Mouse (Mus musculus): ENCODE results near the gene Gpc6.
A peak's percentile ranks its signal among the peaks of the same experiment; 100 is the strongest.

Gpc6 gene

DNA sequence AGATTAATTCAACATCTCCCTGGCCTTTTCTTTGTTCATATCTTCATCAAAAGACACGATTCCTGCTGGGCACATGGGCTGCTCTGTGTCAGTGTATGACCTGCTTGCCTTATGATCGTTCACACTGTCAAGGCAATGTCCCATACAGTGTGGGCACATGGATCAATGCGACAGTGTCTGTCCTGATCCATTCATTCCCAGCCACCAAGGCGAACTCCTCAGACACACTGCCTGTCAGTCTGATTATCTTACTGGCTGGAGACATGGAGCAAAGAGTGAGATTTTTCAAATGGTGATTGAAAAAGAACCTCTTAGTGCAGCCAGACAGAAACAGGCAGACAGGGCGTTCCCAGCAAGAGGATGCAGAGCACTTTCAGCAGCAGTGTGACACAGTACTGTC lies 143.1 kb downstream of the Gpc6 start:
- DNase-seq = no peak

DNA sequence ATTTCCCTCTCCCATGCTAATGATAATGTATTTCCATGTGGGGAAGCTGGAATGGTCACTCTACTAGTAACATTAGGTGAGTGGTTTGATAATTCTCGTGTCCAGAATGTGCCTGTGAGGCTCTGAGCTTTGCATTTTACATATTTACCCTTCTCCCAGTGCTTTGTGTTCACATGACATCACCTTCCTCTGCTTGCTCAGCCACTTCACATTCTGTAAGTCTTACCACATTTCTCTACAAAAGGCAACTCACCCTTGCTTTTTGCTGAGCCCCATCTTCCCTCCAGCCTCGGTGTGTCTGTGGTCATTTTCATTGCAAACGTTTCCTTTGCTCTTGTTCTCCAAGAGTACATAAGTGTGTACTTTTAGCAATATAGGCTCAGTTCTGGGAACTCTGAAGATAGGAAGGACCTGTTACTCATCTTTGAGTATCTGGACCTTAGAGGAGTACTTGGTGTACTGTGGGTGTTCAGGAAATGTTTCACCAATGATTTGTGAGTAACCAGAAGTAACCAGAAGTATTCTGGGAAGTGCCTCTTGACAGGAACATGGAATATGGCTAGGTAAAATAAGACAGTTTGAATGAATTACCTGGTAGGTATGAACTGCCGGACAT lies 145.5 kb downstream of the Gpc6 start:
- no peak for DNase-seq

DNA sequence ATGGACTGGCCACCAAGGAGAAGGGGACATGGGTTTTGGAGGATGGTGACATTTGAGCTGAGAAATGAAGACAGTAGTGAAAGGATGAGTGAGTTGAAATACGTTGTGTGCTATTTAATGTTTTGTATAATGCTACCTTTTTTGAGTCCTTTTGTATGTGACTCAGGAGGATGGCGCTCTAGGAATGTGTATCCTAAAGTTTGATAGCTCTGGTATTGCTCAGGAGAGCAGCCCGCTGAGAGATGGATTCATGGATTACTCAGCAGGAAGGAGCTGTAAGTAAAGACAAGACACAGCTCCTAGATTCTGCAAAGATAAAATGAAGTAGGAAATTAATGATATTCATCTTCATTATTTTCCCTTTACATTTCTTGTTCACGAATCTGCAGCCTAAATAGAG lies 168.5 kb downstream of the Gpc6 start:
- no peak for DNase-seq

DNA sequence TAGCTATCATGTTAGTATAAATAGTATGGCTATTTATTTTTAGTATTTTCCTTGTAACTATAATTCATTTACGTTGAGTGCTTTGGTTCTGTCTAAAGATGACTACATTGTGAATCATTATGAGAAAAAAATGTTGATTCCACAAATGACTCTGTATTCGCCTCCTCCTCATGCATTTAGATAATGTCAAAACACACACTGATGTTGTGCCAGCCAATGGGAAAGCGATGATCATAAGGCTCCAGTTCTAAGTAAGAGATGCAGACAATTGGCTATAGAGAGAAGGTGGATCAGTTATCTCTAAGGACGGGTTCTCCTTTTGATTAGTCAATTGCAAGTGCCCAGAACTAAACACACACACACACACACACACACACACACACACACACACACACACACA lies 181.8 kb downstream of the Gpc6 start:
- no peak for DNase-seq

DNA sequence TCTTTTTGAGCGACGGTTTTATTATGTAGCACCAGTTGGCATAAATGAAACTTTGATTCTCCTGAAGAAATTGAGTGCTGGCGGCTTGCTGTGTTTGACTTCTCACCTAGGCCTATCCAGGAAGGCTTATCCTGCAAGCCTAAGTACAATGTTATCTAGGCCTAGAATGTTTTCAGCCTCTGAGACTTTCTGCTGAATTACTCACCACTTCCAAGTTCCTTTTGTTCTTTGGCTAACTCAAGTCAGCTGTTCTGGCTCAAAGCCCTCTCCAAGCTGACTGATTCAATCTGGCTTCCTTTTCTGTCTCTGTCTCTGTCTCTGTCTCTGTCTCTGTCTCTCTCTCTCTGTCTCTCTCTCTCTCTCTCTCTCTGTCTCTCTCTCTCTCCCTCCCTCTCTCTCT lies 188.0 kb downstream of the Gpc6 start:
- no peak for DNase-seq

DNA sequence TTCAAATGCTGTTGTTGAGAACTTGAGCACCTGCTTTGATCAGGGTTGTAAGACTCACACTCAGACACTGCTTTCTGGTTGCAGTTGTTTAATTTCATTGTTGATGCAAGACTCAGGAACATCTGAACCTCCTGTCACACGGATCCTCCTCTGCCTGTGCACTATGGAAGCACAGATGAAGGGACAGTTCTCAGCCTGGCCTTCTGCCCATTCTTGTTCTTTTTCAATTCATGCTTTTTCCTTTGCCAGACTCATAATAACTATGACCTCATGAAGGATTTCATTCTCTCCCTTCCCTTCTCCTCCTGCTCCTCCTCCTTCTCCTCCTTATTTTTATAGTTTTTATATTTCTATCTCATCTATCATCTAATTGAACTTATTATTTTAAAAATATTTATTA lies 196.9 kb downstream of the Gpc6 start:
- DNase-seq = peak in 1 of 2 experiments; percentile 21

DNA sequence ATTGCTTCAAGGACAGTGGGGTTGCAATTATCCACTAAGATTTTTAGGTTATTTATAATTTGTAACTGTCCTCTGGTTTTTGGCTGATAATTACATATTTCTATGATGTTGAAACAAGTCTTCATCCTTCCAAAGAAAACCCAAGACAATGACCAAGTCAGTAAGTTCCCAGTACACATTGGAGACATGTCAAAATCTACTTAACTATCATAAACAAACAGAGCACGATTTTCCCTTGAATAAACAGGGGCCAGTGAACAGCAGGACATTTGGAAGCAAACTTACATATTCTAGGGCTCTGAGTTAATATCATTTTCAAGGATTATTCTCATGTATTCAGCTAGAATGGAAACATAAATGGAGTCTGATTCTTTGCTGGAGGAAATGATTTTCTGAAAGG lies 205.2 kb downstream of the Gpc6 start:
- no peak for DNase-seq

DNA sequence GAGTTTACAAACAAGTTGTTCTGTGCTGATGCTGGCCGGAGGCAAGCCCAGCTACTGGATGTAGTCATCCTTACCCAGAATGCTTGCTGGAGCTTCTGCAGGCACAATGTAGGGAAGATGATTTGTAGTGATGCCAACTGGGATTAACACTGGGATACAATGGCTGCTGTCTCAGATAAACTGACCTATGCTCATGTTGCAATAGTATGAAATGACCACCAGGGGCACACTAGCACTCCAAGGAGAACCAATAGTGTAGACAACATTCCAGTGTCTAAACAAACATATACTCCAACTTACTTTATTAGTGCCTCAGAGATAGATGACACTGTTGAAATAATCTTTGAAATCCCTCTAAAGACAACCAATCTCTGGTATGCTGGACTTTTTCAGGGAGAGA lies 206.2 kb downstream of the Gpc6 start:
- no peak for DNase-seq

DNA sequence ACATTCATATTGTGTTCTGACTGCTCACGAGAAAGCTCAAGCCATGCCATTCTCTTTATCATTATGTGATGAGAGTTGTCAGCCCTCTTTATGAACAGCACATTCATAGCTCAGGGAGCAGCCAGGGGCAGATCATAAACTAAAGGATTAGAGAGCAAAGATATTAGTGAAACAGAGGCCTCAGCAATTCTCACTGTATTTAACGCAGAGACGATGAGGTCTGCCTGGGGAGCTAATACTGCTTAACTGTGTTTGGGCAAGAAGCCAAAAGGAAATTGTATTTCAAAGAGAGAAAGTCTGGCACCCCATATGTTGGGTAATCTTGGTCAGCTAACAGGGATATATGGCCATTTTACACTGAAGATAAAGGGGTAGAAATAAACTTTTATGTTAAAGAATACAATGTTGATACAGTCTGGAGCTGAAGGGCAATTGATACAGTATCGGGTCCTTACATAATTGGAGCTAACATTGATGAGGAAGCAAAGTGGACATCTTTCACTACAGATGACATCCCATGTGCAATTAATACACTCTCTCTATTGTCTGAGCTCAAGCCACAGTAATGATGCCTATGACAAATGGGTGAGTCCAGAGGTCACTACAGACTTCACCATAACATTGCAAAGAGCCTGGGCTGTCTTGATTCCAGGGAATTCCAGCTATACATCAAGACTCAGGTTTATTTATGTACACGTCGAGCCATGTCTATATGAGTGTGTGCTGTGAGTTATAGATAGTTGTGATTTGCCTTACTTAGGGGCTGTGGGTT lies 216.1 kb downstream of the Gpc6 start:
- no peak for DNase-seq

DNA sequence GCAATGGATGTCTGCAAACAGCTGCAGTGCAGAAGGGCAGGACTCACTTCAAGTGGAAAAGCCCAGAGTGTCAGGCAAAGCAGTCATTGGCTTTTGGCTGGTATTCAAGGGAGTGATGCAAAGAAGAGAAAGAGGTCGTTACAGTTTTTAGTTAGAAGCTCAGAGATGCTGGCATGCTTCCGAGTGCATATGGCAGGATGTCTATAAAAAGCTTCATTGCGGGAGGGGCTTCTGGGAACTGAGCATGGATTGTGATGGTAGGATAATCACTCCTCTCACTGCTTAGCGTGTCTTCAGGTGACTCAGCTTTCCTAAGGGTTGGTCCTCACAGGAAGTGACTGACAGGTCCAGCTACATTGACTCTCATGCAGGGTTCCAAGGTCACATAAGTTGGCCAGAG lies 221.0 kb downstream of the Gpc6 start:
- peak; percentile 38 to 42 for DNase-seq

DNA sequence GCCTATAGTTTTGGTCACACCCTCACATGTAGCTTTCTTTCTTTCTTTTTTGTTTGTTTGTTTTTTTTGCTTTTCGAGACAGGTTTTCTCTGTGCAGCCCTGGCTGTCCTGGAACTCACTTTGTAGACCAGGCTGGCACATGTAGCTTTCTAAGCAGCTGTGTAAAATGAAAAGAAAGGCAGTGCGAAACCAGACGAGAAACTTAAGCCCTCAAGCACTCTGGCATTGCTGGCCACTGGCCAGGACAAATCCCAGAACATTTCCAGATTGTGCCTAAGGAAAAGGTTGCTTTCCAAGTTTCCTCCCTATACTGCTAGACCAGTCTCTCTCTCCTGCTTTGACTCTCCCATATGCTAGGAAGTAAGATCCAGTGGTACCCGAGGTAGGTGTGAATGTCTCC lies 221.6 kb downstream of the Gpc6 start:
- no peak for DNase-seq

DNA sequence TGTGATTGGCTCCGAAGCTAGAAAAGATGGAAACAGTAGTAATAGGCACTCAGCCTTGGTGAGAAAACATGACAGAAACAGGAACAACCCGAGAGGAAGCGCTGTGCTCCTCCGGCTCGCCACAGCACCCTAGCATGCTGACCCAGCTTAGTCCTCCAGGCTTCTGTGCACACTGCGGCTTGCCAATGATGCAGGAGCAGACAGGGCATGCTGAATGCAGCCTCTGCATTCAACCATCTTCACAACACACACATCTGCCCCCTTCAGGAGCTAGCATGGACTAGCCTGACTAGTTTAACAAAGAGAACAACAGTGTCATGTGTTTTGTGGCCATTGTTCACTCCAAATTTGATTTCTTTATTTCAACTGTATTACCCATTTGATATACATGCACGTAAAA lies 226.5 kb downstream of the Gpc6 start:
- DNase-seq = no peak

DNA sequence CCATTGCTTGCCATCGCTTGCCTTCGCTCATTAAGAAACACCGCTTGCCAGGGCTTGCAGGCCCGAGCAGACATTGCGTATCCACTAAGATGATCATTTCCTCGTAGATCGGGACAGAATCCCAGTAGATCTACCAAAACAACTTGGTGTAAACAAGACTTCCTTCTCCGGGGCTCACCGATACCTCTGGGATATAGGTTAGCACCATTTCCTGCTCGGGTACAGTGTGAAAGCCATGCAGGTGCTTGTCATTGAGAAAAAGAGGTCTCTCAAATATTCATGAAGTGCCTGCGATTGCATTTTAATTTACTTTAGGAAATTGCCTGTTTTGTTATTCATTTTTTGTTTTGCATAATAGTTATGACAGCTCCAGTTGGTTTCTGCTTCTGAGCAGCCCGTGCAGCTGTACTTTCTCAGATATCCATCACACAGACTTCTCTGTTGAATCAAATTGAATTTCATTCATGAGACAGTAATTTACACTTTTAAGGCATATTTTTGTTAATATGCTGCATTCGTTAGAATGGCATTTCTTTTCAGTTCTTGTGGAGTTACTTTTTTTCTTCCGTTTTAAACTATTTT lies 230.9 kb downstream of the Gpc6 start:
- DNase-seq = no peak

DNA sequence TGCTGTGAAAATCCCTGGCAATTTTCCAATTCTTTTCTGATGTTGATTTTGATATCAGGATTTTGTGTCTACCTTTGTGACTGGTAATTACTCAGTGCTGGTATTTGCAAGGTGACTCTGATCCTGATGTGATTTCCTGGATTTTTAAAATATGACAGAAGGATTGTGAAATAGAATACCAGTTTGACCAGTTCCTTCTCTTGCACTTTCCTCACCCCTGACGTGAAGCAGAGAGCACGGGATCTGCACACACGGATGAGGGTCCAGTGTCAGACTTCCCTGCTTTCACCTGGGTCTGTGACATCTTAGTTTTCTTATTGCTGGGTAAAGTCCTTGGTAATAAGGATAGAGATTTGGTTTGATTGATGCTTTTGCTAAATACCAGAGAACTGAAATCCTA lies 232.3 kb downstream of the Gpc6 start:
- no peak for DNase-seq

DNA sequence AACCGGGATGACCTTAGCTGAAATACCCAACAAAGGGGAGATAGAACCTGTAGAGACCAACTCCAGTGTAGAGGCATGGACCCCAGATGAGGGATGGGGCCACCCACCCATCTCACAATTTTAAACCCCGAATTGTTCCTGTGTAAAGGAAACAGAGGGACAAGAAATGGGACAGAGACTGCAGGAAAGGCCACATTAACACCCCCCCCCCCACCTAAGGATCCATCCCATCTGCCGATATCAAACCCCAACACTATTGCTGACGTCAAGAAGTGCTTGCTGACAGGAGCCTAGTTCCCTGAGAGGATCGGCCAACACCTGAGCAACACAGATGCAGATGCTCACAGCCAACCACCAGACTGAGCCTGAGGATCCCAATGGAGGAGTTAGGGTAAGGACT lies 241.2 kb downstream of the Gpc6 start:
- DNase-seq = no peak

DNA sequence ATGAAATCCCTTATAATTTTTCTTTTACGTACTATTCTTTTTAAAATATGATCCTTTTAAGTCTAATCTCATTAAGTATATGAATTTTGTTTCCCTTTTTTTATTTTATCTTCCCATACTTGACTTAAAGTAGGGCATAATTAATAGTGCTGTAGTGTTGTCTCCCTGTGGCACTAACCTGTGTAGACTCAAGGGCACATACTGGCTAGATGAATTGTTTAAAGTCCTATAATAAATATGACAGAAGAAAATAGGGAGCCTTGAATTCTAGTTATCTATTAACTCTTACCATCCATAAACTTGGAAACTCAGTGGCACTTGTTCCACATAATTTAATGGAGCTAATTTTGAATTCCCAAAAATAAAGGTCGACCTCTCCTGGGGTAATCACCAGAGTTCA lies 268.2 kb downstream of the Gpc6 start:
- DNase-seq = no peak

DNA sequence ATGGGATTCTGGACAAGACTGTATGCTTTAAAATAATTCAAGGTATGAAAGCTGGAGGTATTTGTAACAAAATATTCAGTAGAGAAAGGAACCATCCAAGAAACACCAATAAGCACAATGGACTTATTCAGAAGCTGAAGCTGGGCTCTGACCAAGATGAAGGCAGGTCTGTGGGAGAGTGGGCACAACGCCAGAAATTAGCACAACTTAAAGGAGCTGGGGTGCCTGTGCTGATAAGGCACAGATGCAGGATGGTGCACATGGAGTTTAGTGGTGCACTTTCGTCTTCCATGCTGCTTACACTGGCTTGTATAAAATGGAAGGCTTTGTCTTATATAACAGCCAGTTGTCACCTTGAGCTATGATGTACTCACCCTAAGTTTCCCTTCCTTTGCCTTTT lies 276.9 kb downstream of the Gpc6 start:
- peak in 1 of 2 experiments; percentile 2 for DNase-seq

DNA sequence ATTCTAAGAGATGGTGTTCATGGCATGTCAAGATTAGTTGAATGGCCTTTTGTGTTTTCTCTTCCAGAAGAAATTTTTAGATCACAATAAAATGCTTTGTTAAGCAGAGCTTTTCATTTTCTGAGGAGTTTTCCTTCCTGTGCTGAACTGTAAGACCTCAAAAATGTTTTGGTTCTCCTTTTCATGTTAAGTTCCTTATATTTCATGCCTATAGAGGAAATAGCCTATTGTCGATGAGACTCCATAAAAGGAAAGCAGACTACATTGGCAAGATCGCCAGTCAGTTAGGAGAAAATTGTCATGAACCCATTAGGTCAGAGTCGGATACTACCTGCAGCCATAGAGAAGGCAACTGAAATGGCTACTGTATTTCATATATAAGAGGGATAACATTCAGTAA lies 278.8 kb downstream of the Gpc6 start:
- no peak for DNase-seq

DNA sequence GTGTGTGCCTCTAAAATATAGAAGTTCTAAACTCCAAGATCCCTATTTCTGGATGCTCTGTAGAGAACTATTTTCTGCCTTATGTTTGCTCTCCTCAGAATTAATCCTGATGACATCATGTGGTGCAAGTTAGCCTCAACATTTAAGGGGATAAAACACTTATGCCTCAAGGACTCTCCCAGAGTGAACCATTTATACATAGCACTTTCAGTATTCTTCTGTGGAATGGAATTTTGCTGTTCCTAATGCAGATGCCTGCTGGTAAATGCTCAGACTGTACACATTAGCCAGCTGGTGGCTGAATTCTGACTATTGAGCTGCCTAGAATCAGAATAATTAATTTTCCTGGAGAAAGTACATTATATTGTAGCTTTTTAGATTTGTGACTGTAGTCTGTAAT lies 289.3 kb downstream of the Gpc6 start:
- no peak for DNase-seq

DNA sequence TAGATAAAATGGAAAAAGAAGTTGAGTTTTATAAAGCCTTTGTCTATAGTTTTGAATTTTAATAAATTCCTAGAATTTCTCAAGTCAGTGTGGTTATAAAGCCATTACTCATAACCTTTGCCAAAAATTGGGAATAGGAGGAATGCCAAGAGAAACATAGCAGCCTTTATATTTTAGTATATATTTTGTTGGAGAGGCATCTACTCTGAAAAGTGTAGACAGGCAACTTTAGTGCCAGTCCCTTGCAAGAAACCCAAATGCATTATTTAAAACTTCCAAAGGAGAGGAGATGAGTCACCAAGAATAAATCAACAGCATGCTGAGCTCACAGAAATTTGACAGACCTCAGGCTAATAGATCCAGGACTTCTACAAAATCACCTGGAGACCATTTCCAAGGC lies 301.8 kb downstream of the Gpc6 start:
- no peak for DNase-seq

DNA sequence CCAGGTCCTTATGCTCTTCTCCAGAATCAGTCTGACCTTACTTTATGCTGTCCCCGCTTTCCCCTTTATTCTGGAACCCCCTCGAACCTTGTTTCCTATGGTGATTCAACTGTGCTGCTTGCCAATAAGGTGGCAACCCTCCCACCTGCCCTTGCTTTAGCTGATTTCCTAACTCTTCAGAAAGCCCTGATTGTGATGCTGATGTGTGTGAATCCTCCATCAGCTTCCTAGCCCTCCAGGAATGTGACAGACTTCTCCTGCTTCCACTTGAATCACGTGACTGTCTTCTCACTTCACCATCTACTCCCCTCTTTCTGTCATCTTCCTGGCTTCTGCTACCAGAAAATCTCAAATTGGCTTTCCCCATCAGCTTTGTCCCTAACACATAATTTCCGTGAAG lies 305.4 kb downstream of the Gpc6 start:
- no peak for DNase-seq

DNA sequence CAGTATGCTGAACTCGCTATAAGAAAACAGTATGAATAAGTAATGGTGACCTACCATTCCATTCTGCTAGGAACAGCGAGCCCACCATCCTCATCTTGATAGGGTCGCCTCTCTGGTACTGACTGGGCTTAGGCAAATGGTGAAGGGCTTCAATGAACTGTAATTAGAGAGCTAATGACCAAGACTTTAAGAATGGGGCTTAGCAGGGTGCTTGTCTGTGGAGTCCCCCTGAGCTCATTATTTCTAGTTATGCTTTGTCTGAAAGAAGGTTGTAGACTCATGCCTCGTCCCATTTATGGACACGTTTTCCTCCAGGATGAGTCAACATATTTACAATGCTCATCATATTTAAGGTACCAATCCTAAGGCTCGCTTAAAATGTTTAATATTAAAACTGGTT lies 313.1 kb downstream of the Gpc6 start:
- no peak for DNase-seq

DNA sequence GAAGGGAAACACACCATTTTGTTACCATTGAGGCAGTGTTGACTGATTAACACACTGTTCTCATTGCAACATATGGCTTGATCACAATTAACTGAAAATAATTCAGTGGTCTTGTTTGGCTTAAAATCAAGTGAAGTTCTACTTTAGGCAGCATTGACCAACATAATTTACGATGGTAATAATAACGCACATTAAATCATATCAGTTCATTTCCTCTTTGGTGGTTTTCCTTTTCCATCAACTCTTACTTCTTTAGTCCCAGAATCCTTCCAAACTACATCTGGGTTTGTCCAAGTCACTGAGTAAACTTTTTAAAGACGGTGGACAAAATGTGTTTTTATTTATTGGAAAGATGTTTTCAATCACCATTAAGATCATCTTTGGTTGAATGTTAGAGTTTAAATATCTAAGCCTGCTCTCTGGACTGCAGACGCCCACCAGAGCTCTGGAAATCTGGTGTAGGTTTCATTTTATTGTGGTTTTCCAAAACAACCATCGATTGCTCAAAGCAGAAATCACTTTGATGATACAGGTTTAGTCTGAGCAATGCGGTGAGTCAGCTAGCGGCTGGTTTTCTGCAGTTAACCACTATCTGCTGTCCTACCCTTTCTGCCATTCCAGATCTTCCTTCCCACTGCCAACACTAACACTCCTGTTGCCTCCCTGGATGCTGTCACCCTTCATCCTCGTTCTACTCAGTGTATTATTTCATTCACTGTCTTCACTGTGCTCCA lies 314.7 kb downstream of the Gpc6 start:
- DNase-seq = no peak

DNA sequence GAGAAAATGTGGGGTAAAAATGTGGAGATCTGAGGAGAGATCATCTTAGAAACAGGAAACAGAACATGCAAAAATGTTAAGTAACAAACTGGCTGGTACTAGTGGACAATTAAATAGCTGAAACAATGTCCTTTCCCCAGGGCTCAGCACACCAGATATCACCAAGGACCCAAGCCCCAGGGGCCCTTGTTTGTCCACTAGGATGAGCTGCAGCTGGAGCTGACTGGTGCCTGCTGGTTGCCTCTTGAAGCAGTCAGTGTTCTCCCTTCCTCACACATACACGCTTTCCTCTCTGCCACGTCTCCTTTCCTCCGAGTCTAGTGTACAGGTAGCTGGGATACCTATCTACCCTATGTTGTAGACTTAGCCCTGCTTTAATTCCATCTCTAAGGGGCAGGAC lies 320.5 kb downstream of the Gpc6 start:
- DNase-seq = no peak

Measured in cerebellum, postnatal 14 days (tissue).